Mouse (Mus musculus): ENCODE measurements around the gene Rex1bd. TPM values are rescaled to one million over a fixed set of nuclear protein-coding genes. Genes with fewer than 3 reads are reported as not detected.
"Not testable (repeated sequence)": the region's sequence is repeated elsewhere in the genome, so short reads cannot be mapped to it uniquely, and the experiment has no call there.

Rex1bd gene
- polyA plus RNA-seq, 1 experiment from 2014 or later, result 116 TPM

DNA sequence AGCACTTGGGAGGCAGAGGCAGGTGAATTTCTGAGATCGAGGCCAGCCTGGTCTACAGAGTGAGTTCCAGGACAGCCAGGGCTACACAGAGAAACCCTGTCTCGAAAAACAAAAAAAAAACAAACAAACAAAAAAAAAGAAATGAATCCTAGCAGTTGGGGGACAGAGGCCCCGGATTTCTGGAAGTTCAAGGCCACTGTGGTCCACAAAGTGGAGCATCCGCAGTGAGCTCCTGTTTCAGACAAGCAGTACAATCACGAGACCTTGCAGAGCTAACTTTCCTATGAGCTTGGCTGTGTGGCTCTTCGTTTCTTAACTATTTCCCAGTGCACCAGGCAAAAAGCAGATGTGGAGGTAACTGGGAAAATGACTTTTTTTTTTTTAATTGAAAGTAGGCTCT lies 4.6 kb upstream of the Rex1bd start:
- not testable (repeated sequence) for H3K9me3 ChIP-seq

DNA sequence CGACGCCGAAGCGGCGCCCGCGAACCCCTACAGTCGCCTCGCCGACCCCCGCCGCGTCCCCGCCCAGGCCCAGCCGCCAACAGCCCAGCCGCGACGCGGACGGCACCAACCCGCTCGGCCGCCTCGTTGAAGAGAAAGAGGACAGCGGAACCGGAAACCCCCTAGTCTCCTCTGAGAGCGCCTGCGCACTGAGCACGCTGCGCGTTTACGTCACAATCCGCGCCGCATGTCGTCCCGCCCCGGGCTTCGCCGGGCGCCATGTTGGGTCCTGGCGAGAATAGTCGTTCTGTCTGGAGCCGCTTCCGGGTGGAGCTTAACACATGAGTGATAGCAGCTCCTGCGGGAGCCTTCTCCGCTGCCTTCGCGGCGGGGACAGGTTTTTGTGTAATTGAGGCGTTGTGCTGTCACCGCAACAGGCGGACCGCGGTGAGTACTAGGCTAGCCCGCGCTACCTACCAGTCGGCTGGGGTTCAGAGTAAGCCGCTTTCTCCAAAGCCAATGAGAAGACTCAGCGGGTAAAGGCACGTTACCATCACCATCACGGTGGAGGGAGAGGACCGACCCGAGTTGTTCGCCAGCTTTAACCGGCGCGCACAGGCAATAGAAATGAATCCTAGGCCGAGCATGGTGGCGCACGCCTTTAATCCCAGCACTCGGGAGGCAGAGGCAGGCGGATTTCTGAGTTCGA lies 3.8 kb upstream of the Rex1bd start, which contains the start of gene Uba52:
Gene Uba52, minus strand, starts transcription at position 574 of the 688 bp plus-strand sequence.
- peaks cover 56% of the 10 kb centered on the region for H3K36me3 ChIP-seq
- 1% methylated on average over 74 of the region's 74 CpGs for WGBS
- peak; percentile 82 for ATAC-seq (ENCODE audit: extremely low read depth, insufficient number of reproducible peaks, low FRiP score, low TSS enrichment)

More for the DNA sequence above, 4.6 kb upstream of the Rex1bd start:
- H3K4me2 ChIP-seq, result peak overlapping the region; percentile 89
- H3K4me1 ChIP-seq, result peaks cover 52% of the 10 kb centered on the region
- not testable (repeated sequence) for ATAC-seq (ENCODE audit: extremely low read depth, insufficient number of reproducible peaks, low FRiP score, low TSS enrichment); H3K27me3 ChIP-seq (replicated peaks)
- H3K4me3 ChIP-seq, result peak overlapping the region; percentile 98
- 75% methylated on average over 6 of the region's 6 CpGs for WGBS
- H3K9ac ChIP-seq, result peak overlapping the region; percentile 99
- H3K36me3 ChIP-seq, result peaks cover 64% of the 10 kb centered on the region
- H3K27ac ChIP-seq (replicated peaks), result peak overlapping the region; percentile 98

DNA sequence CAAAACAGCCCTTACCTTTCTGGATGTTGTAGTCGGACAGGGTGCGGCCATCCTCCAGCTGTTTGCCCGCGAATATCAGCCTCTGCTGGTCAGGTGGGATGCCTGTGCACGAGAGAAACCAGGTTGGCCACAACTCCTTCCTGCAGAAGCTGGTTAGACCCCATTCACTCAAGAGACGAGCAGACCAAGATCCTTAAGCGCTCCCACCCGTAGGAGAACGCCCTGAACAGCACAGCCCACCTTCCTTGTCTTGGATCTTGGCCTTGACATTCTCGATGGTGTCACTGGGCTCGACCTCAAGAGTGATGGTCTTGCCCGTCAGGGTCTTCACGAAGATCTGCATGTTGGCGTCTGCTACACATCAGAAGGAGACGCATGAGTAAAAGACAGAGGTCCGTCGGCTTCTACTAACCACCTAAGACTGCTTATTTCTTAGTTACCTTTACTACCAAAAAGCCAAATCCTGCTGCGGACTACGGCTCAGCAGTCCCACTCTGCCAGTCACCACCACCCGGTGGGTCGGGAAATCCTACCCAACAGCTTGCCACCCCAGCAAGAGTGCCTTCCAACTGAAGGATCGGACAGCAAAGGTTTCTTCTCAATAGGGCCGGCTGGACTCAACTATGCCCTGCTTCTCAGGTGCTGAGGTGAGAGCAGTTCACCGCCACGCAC lies 2.9 kb upstream of the Rex1bd start:
- no peaks in the 10 kb centered on the region for H3K27me3 ChIP-seq (replicated peaks)
- ATAC-seq (ENCODE audit: extremely low read depth, insufficient number of reproducible peaks, low FRiP score, low TSS enrichment), result no peak
- H3K27ac ChIP-seq (replicated peaks), result peak overlapping the region; percentile 98
- peak overlapping the region; percentile 89 for H3K4me2 ChIP-seq
- peak overlapping the region; percentile 99 for H3K9ac ChIP-seq
- peaks cover 52% of the 10 kb centered on the region for H3K36me3 ChIP-seq
- peak overlapping the region; percentile 98 for H3K4me3 ChIP-seq
- WGBS, result 7% methylated on average over 25 of the region's 25 CpGs
- H3K9me3 ChIP-seq, result no peaks in the 10 kb centered on the region
- peaks cover 70% of the 10 kb centered on the region for H3K4me1 ChIP-seq

More for the DNA sequence above, 3.8 kb upstream of the Rex1bd start, which contains the start of gene Uba52:
- Histone ChIP-seq H3K27me3 (replicated peaks) (no peaks in the 10 kb centered on the region), H3K27ac (replicated peaks) (peak within 1 kb of the TSS; percentile 98), H3K4me1 (peaks cover 60% of the 10 kb centered on the region), H3K4me2 (peak within 1 kb of the TSS; percentile 89), H3K9me3 (no peaks in the 10 kb centered on the region), H3K4me3 (peak within 1 kb of the TSS; percentile 98), H3K9ac (peak within 1 kb of the TSS; percentile 99)

DNA sequence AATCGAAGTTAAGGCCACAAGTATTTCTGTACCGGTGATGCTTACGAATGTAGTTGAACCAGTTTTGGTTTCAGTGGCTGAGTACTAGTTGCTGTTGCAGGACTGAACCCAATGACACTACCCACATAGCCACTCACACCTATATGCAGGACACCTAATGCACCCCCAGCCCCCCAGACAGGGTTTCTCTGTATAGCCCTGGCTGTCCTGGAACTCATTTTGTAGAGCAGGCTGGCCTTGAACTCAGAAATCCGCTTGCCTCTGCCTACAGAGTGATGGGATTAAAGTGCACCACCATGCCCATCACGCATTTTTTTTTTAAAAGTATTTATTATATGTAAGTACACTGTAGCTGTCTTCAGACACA lies 458 bp upstream of the Rex1bd start:
- Histone ChIP-seq H3K4me1 (peaks cover 80% of the 10 kb centered on the region), H3K27me3 (replicated peaks) (peaks cover 22% of the 10 kb centered on the region), H3K4me2 (peak overlapping the region; percentile 82), H3K9me3 (no peaks in the 10 kb centered on the region), H3K27ac (replicated peaks) (peak overlapping the region; percentile 95; the same call in 1 of the 2 replicates), H3K4me3 (peak overlapping the region; percentile 73), H3K9ac (peak overlapping the region; percentile 95), H3K36me3 (peaks cover 35% of the 10 kb centered on the region)
- ATAC-seq (ENCODE audit: extremely low read depth, insufficient number of reproducible peaks, low FRiP score, low TSS enrichment), result no peak
- 61% methylated on average over 5 of the region's 5 CpGs for WGBS

DNA sequence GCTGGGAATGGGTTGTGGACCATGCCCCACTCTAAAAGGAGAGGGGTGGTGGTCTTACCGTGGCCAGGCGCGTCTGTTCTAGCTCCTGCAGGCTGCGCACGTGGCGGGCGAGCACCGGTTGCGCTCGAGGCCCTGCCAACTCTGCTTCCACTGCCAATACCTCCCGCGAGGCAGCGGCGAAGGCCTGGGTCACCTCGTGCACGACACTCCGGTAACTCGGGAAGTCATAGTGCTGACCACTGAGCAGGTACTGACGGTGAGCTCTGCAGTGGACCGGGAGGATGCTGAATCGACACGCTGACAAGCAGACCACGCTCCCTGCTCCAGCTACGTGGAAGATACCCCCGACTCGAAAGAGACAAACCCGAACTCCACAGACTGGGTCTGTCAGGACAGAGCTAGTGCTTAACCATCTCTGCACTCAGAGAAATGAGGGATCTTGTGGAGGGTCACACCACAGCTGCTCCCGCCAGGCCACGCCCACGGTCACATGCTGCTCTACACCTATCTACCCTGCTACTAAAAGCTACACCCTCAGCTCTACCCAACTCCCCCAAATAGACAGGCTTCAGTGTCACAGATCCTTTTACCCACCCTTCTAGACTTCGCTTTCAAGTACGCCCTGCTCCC lies 739 bp downstream of the Rex1bd start:
- Histone ChIP-seq H3K4me3 (peak overlapping the region; percentile 73), H3K9ac (peak overlapping the region; percentile 95), H3K36me3 (peaks cover 35% of the 10 kb centered on the region), H3K27ac (replicated peaks) (peak overlapping the region; percentile 95), H3K27me3 (replicated peaks) (peaks cover 33% of the 10 kb centered on the region), H3K9me3 (no peaks in the 10 kb centered on the region), H3K4me1 (peaks cover 81% of the 10 kb centered on the region), H3K4me2 (peak overlapping the region; percentile 82)
- 40% methylated on average over 32 of the region's 32 CpGs for WGBS
- peak; percentile 5; the same call in 1 of the 2 replicates for ATAC-seq (ENCODE audit: extremely low read depth, insufficient number of reproducible peaks, low FRiP score, low TSS enrichment)

DNA sequence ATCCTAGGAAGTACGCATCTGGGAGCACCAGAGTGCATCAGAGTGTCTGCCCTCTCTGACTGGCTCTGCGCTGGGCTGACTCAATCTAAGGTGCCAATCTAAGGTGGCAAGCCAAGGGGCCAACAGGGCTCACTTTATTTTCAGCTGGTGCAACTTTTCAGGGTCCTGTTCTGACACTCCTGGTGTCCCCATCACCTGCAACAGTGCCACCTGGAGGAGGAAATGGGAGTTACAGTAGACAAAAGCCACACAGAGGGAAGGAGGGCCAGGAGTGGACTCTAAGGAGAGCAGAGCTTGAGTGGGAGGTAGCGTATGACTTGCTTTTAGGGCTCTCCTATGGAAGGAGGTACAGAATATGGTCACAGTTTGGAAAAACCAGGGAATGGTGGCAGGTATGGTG lies 1.7 kb downstream of the Rex1bd start:
- WGBS, result 73% methylated on average over 3 of the region's 3 CpGs
- no peak overlapping the region for H3K9ac ChIP-seq
- H3K27ac ChIP-seq (replicated peaks), result no peak overlapping the region
- peaks cover 35% of the 10 kb centered on the region for H3K36me3 ChIP-seq
- 0 out of 2 replicates have a peak overlapping the region, but pooled peaks have one; percentile 73 for H3K4me3 ChIP-seq
- H3K4me1 ChIP-seq, result peaks cover 84% of the 10 kb centered on the region
- peak overlapping the region; percentile 82 for H3K4me2 ChIP-seq
- no peak for ATAC-seq (ENCODE audit: extremely low read depth, insufficient number of reproducible peaks, low FRiP score, low TSS enrichment)
- H3K27me3 ChIP-seq (replicated peaks), result peaks cover 43% of the 10 kb centered on the region
- no peaks in the 10 kb centered on the region for H3K9me3 ChIP-seq

DNA sequence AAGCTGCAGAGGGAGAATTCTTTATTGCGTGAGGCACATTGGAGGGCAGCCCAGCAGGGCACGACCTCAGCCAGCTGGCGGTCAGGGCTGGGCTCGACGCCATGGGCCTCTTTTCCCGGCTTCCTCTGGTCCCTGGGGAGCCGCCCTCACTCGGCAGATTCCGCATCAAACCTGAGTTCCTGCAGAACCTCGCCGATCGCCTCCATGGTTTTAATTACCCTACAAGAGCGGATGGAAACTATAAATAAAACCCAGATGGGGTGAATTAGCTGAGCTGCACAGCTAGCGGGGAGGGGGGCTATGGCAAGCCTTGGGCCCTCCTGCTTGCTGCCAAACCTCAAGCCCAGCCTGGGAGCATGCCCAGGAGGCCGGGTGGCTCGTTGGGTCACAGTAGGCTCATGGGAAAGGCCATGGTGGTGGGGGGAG lies 2.2 kb downstream of the Rex1bd start:
- ATAC-seq (ENCODE audit: extremely low read depth, insufficient number of reproducible peaks, low FRiP score, low TSS enrichment), result no peak
- 72% methylated on average over 16 of the region's 16 CpGs for WGBS
- no peak overlapping the region for H3K4me2 ChIP-seq

DNA sequence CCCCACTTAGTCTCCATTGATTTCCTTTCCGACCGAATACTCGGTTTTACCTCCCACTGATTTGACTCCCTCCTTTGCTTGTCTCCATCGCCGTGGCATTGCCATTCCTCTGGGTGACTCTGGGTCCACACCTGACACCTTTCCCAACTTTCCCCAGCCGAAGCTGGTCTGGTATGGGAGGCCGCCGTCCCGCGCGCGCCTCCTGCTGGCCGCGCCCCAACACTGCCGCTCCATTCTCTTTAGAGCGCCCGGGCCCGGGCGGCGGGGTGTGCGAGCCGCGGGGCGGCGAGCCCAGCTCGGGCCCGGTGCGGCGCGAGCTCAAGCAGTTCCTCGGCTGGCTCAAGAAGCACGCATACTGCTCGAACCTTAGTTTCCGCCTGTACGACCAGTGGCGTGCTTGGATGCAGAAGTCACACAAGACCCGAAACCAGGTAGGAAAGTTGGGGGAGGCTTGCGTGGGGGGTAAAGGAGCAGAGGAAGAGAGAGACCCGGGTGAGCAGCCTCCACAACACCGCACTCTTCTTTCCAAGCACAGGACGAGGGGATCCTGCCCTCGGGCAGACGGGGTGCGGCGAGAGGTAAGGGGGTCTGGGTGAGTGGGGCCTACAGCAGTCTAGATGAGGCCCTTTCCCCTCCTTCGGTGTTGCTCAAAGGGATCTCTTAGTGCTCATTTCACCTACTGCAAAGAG lies 3.3 kb downstream of the Rex1bd start:
- 14% methylated on average over 46 of the region's 46 CpGs for WGBS
- Histone ChIP-seq H3K4me3 (peak overlapping the region; percentile 29; the same call in 1 of the 2 replicates), H3K27me3 (replicated peaks) (peaks cover 60% of the 10 kb centered on the region), H3K9me3 (no peaks in the 10 kb centered on the region), H3K4me1 (peaks cover 77% of the 10 kb centered on the region), H3K36me3 (peaks cover 26% of the 10 kb centered on the region), H3K27ac (replicated peaks) (no peak overlapping the region), H3K4me2 (peak overlapping the region; percentile 58), H3K9ac (peak overlapping the region; percentile 63)
- no peak for ATAC-seq (ENCODE audit: extremely low read depth, insufficient number of reproducible peaks, low FRiP score, low TSS enrichment)

More for the DNA sequence above, 2.2 kb downstream of the Rex1bd start:
- Histone ChIP-seq H3K4me3 (no peak overlapping the region), H3K4me1 (peaks cover 84% of the 10 kb centered on the region), H3K9ac (no peak overlapping the region), H3K27me3 (replicated peaks) (peaks cover 49% of the 10 kb centered on the region), H3K27ac (replicated peaks) (no peak overlapping the region), H3K9me3 (no peaks in the 10 kb centered on the region), H3K36me3 (peaks cover 35% of the 10 kb centered on the region)

DNA sequence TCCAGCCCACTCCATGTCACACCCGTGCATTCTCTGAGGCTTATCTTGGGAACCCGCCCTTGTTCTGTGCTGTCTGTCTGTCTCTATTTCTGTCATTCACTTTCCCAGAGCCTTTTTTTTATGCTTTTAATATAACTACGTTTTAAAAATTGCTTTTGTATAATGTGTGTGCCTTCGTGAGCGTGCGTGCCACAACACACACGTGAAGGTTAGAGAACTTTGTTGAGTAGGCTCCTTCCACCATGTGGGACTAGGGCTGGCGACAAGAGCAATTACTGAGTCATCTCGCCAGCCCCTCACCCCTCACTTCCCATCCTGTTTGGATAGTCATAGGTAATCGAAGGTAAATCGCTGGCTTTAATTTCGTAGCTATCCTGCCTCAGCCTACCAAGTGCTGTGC lies 4.0 kb downstream of the Rex1bd start:
- ATAC-seq (ENCODE audit: extremely low read depth, insufficient number of reproducible peaks, low FRiP score, low TSS enrichment), result no peak
- H3K9ac ChIP-seq, result peak overlapping the region; percentile 57
- peak overlapping the region; percentile 58 for H3K4me2 ChIP-seq
- H3K36me3 ChIP-seq, result peaks cover 20% of the 10 kb centered on the region
- WGBS, result 34% methylated on average over 12 of the region's 12 CpGs
- H3K4me1 ChIP-seq, result peaks cover 73% of the 10 kb centered on the region
- peaks cover 66% of the 10 kb centered on the region for H3K27me3 ChIP-seq (replicated peaks)
- peak overlapping the region; percentile 29 for H3K4me3 ChIP-seq
- no peak overlapping the region for H3K27ac ChIP-seq (replicated peaks)
- H3K9me3 ChIP-seq, result no peaks in the 10 kb centered on the region

DNA sequence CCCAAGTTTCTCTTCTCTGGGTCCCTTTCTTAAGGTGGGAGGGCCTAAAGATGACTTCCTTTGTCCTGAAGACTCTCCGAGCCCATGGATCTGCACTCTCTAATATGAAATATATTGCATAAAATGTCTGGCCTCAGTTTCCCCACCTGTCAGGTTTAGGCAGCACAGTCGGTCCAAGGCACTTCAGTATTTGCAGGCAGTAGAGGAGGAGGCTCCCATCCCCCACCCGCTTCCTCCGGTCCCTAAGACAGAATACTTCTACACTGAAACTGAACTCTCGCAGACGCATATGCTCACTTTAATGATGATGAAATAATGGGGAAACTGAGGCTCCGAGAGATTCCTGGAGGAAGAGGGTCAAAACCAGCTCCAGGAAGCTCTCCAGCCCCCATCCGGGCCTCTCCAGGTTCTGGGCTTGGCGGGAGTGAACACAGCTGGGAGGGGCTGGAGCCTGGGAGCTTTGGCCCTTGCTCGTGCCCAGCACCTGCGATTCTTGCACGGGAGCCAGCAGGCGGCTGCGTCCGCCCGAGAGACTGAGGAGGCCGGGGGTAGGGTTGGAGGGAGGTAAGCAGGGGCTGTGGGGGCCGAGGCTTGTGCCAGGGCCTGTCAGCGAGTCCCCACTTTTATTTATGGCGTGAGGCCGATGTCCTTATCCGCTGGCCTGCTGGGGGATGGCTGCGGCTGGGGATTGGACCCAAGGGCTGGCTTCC lies 4.6 kb downstream of the Rex1bd start:
- Histone ChIP-seq H3K4me3 (peak overlapping the region; percentile 29), H3K9me3 (no peaks in the 10 kb centered on the region), H3K27me3 (replicated peaks) (peaks cover 72% of the 10 kb centered on the region), H3K4me1 (peaks cover 67% of the 10 kb centered on the region), H3K27ac (replicated peaks) (no peak overlapping the region), H3K4me2 (peak overlapping the region; percentile 58), H3K36me3 (peaks cover 14% of the 10 kb centered on the region), H3K9ac (peak overlapping the region; percentile 57)
- 12% methylated on average over 23 of the region's 23 CpGs for WGBS
- no peak for ATAC-seq (ENCODE audit: extremely low read depth, insufficient number of reproducible peaks, low FRiP score, low TSS enrichment)
